Mouse (Mus musculus): ENCODE results near the gene Tent5d.

GRCm38 (mm10) chrX:107790750-107791493 lies 1.5 kb upstream of the Tent5d start:
- no peak for TF ChIP-seq CTCF (IDR thresholded peaks at IDR 0.05; ENCODE audit: control insufficient read depth, insufficient read depth, insufficient read length)
- TF ChIP-seq USF1 (IDR thresholded peaks at IDR 0.05; ENCODE audit: low read depth): no peak
- TF ChIP-seq CEBPB (IDR thresholded peaks at IDR 0.05; ENCODE audit: low read depth): no peak
- no peak for TF ChIP-seq MYOG (IDR thresholded peaks at IDR 0.05; ENCODE audit: control insufficient read depth, extremely low read depth, insufficient read length)
- TF ChIP-seq FOSL1 (IDR thresholded peaks at IDR 0.05; ENCODE audit: insufficient read depth, low read length, poor library complexity, severe bottlenecking): no peak
